Comparison of ENCODE assay signal across 22 mouse cellular contexts in the genomic region with DNA sequence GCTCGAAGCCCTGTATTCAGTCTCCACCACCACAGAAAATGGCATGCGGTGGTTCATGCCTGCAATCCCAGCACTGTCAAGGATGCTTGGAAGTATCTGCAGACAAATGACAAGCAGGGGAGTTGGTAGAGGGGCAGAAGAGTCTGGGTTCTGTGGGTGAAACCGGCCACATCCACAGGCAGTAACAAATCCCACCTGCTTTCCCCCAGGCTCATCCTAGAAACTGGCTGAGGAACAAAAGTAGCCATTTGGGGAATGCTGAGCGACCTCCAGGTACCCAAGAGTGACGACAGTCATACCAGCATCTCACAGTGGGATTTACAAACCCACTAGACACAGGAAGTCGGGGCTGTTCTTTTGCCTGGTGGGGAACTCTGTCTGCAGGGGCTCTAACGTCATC.
"Had no signal": no experiment of that assay in that cellular context is flagged by ENCODE, and none has a peak within 500 bp of the region (broad histone marks: within the 10 kb centered on the region; RNA-seq: fewer than 3 reads in every experiment).

No protein-coding gene starts in this region.

- DNase-seq: cerebellum, postnatal 36 days; embryo, embryonic 11 days; forebrain, postnatal 0 days; gastrocnemius, adult 2 months; gastrocnemius, postnatal 10 days; gastrocnemius, postnatal 14 days; gastrocnemius, postnatal 25 days; gastrocnemius, postnatal 36 days; heart, adult 11 months; heart, adult 18-20 months; heart, adult 2 months had no signal

- H3K4me1 ChIP-seq: embryonic facial prominence, embryonic 12.5 days; embryonic facial prominence, embryonic 13.5 days; embryonic facial prominence, embryonic 15.5 days; forebrain, embryonic 13.5 days; heart, embryonic 10.5 days; heart, embryonic 12.5 days had no signal

- H3K27ac ChIP-seq: embryonic facial prominence, embryonic 10.5 days; embryonic facial prominence, embryonic 12.5 days; embryonic facial prominence, embryonic 13.5 days; embryonic facial prominence, embryonic 15.5 days; forebrain, embryonic 10.5 days; forebrain, embryonic 12.5 days; forebrain, embryonic 13.5 days; forebrain, embryonic 15.5 days; gastrocnemius, adult 2 months; heart, adult 2 months; heart, embryonic 10.5 days had no signal

- H3K27me3 ChIP-seq: embryonic facial prominence, embryonic 12.5 days; embryonic facial prominence, embryonic 13.5 days; embryonic facial prominence, embryonic 15.5 days; forebrain, embryonic 12.5 days; forebrain, embryonic 13.5 days; forebrain, embryonic 15.5 days; heart, embryonic 12.5 days had no signal

- H3K4me3 ChIP-seq: embryonic facial prominence, embryonic 10.5 days; embryonic facial prominence, embryonic 12.5 days; embryonic facial prominence, embryonic 13.5 days; embryonic facial prominence, embryonic 15.5 days; erythroblast, embryonic 14.5 days; forebrain, embryonic 10.5 days; forebrain, embryonic 12.5 days; forebrain, embryonic 13.5 days; forebrain, embryonic 15.5 days; gastrocnemius, adult 2 months; heart, adult 2 months; heart, embryonic 10.5 days; heart, embryonic 12.5 days had no signal
